Mouse (Mus musculus) right cerebral cortex, postnatal 36 days (tissue): ENCODE data around the gene Dhx32.

Experiments
- DNase-seq, 2 experiments: peaks; one replicate each; pipeline ENCODE4 v3.0.0; 2022; ENCODE audit warnings: low spot score in 2 of 2, mixed read lengths in 1 of 2

Gene Dhx32

DNA sequence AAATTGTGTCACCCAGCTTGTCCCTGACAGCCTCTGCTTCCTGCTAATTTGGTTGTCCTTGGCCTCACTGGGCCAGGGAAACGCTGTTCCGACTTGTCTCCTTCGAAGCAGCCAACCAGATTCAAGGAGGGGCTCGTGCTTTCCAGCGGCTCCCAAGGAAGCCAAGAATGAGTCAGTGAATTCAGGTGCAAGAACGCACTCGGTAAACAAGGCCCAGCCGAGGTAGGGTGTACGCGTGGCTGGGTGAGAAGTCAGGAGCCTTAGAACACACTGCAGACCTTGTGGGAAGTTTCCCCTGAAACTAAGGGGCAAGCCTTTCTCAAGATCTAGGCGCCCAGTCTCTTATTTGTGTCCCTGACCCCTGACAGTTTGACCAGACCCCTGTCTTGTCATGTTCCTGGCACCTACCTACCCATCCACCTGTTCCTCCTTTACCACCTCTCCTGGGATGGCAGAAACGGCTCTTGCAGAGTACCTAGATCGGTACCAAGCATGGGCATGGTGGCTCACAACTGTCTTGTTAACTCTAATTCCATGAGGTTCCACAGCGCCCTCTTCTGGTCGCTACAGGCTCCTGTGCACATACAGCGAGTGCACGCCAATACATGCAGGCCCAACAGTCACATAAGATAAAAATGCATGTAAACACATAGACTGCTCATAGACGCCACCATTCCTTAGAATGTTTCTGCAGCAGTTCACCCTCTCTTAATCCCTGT, at the start of gene Dhx32:
TSS of gene Dhx32 (minus strand) at position 10 of the 719 bp plus-strand sequence.
- DNase-seq, result peak in 1 of 2 experiments; percentile 40

DNA sequence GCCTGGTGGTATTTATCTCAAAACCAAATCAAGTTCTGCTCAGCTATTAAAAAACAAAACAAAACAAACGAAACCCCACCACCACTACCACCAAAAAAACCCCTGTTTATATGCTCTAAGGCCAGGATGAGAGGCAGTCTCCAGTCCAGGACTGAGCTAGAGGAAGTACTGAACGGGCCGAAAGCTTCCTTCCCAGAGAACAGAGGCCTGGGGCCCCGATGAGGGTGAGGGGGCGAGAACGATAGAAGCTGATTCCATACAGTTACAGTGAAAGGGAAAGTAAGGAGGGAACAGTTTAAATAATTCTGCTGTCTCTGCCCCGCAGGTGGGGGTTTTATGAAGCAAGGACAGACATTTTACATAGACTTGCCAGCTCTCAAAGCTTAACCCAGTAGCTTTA, 47.1 kb upstream of the Dhx32 start:
- no peak for DNase-seq

DNA sequence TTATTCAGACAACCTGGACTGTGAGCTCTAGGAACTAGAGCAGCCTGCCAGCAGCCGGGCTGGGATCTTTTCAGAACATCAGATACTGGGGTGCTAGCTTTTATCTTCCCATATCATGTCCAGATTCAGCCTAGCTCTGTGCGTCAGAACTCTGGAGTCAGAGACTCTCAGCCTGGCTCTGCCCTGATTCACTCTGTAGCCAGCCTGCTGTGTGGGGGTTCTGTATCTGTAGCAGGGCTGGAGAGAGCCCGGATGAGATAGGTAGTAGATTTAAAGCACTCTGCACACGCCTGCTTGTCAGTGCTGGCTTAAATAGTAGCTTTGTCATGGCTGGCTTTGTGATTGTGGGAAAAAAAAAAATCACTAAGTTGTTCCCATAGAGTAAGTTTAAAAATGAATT, 46.0 kb upstream of the Dhx32 start:
- no peak for DNase-seq

DNA sequence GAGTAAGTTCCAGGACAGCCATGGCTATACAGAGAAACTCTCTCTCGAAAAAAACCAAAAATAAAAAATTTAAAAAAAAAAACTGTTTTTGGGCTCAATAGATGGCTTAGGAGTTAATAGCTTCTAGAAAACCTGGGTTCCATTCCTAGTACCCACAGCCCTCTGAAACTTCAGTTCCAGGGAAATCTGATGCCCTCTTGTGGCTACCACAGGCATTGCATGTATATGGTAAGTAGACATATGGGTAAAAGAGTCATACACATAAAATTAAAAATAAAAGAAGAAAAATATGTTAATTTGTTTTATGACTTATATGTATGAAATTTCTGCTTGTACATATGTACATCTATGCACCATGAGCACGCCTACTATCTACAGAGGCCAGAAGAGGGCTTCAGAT, 42.1 kb upstream of the Dhx32 start:
- no peak for DNase-seq

DNA sequence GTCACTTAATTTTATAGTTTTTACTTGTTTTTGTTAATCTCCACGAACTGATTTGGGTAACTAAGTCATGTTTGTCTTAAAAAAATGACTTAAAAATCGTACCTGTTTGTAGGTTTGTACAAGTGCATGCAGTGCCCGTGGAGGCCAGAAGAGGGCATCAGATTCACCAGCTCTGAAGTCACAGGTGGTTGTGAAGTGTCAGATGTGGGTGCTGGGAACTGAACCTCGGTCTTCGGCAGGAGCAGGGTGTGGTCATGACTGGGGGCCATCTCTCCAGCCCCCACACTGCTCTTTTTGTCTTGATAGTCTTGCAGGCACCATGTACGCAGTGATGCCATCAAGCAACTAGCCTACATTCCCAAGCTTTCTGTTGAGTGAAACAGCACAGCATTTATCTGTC, 41.2 kb upstream of the Dhx32 start:
- no peak for DNase-seq

DNA sequence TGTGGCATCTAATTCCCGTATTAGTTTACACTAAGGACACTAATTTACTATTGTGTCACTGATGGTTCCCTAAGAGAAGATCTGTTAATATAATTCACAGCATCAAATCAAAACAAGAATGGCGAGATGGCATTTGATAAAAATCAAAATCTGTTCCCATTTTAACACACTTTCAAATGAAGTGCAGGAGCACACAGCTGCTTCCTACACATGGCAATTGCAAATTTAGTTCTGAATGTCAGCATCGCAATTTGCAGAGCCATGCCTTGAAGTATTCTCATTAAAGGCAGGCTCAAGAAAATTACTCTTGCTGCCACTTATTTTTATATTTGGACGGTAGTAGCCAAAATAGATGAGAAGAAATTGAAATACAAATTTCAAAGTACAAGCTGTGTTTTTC, 30.8 kb upstream of the Dhx32 start:
- DNase-seq, result no peak

DNA sequence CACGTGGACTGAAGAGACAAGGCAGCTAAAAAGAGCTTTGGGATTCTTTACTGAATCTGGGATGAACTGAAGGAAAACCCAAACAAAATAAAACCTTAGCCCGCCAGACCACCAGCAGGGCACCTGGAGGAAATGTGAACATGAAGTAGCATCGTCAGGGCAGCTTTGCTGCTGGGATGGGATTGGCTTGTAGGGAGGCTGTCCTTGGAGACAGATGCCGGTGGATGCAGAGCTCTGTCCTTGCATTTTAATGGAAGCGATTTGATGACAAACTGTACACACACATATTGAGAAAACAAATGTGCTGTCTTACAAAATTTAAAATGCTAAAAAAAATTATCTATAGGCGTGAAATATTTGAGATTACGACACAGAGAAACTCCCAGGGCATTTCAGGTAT, 30.4 kb upstream of the Dhx32 start:
- DNase-seq, result no peak

DNA sequence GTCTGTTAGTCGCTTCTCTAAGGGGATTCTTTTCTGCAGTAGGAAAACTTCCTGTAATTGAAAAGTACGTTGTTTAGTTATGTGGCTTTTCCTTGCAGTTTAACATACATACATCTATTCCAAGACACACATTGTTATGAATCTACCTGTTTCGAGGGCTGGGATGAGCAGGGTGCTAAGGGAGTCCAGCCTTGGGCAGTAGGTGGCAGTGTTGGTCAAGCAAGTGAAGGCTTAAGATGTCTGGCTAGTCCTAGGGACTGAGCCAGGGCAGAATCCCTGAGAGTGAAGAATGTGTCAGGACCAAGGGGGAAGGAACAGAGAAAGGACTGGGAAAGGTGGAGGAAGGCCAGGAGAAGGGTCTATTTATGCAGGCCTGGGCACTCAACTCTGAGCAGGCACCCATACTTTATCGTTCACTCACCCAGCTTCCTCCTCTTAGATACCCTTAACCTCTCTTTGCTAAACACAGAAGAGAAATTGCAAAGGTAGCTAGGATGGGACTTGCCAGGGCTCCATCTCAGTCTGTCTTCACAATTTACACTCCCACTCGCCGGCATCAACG, 23.2 kb upstream of the Dhx32 start:
- peak; percentile 38 to 49 for DNase-seq

DNA sequence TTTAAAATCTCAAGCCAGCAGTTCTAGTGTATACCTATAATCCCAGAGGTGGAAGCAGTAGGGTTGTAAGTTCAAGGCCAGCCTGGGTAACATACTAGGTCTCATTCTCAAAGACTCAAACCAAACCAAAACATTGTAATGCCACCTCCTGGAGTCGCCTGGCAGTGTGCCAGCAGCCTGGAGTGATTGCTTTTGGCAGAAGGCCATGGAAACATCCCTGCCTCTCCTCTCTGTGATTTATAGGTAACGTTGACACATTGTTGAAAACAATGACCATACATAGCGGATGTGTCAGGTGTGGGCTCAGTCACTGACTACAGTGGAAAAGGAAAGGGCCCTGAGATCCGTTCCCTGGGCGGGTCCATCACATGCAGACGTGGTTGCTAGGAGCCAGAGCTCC, 19.3 kb upstream of the Dhx32 start:
- DNase-seq, result no peak

DNA sequence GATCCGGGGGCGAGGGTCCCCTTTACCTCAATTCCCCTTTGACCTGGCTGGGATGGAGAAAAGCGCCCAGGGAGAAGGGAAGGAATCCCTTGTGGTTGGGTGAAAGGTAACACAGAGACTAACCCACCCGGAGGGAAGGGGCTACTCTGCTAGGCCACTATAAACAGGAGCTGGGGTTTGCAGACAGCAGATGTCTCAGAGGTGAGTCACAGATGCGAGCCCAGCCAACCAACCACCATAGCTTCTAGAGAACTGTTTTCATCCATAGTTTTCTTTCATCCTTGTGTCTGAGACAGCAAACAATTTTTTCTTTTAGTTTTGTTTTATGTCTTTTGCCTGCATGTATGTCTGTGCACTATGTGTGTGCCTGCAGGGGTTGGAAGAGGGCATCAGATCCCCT, 17.4 kb upstream of the Dhx32 start:
- DNase-seq, result no peak

DNA sequence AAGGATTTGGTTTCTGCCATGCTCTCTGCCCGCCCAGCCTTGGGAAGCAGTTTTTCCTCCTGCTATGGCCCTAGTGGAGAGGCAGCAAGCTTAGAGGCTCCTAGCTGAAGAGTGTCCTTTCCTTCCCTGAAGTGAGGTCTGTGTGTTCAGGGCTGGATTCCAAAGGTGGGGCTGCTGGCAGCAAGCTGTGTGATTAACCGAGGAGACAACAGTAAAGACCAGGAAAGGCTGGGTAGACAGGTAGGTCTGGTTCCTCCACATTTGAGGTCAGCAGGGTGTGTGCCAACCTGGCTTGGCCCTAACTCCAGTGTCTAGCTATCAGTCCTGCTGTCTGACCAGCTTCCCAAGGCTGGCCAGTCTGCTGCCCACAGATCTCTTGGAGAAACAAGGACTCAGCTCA, 12.2 kb upstream of the Dhx32 start:
- no peak for DNase-seq

DNA sequence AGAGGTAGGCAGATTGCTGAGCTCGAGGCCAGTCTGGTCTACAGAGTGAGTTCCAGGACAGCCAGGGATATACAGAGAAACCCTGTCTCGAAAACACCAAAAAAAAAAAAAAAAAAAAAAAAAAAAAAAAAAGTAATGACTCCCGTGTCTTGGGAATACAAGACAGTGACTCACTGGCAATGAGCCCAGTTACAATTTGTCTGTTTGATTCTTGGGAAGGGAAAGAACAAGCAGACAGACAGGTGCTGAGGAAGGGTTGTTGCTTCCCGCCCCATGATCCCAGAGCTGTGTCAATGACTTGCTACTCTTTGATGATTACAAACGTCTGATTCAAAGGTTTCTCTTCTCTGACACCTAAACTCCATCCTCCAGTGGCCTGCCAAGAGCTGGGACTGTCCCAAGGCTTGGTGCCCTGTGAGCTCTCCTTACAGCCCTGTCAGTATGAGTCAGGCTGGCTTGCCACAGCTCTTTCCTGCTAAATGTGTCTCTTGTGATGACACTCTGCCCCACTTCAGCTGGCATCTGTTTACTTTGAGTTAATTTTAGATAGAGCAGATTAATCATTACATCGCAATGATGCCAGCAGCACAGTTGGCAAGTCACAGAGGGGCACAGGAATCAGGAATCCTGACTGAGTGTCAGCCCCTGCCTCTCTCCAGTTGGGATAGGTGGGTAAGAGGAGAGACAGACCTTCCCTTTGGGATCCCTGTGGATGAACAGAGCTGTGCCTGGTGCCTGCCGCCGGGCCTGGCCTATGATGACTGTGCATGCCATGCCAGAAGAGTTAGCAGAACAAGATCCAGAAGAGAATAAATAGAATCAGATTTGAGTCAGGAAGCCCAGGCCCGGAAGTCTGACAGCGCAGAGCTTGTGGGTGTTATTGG, 11.0 kb upstream of the Dhx32 start:
- DNase-seq, result peak in 1 of 2 experiments; percentile 21

DNA sequence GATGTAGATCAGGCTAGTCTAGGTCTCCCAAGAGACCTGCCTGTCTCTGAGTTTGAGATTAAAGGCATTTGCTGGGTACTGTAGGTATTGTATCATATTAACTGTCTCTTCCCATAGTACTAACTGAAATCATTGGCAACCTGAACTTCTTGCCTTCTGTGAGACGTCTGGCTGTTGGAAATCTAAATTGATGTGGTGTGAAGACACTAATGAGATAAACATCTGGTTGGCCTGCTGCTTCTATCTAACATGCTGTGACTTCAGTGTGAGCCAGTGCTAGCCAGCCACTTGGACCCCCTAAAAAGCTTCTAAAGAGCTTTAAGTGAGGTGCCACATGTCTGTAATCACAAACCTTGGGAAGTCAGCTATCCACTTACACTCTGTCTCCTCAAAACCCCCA, 10.2 kb upstream of the Dhx32 start:
- no peak for DNase-seq

DNA sequence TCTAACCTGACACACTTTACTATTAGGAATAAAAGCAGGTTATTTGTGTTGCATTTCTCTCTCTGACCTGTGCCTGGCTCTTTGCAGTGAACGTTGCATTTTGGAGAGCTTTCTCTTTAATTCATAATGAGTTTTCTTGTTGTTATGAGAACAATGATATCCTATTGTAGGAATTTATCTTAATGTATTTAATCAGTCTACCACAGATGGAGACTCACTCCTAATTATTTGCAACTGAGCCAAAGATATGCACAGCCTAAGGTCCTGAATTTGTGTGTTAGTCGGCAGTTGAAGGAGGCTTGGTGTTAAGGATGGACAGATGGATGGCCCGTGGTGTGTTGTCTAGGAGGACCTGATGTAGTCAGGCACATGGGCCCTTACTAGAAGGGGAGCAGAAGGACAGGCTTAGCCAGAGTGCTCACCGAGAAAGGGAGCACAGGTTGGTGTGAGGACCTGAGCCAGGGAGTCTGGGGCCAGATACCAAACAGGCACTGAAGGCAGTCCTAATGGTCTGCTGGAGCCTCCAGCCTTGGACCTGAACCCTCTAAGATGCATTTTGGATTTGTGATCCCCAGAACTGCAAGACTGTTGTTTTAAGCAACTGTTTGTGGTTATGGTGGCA, 8.2 kb upstream of the Dhx32 start:
- DNase-seq, result no peak

DNA sequence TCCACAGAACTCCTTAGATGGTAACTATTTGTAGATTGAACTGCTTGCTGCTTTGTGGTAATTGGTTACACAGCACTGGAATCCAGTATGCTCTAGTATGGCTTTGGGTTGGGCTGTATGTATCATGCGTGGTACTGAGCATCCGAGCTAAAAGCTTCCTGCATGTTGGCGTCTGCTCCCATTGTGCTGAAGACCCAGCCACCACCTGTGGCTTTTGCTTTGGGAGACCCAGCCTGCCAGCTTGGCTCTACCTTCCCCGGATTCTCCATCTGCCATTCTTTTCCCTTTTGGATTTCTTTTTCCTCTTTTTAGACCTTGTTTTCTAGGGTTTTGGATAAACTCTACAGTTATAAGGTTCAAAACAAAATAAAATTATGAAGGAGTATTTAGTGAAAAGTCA, 7.6 kb upstream of the Dhx32 start:
- DNase-seq, result no peak

DNA sequence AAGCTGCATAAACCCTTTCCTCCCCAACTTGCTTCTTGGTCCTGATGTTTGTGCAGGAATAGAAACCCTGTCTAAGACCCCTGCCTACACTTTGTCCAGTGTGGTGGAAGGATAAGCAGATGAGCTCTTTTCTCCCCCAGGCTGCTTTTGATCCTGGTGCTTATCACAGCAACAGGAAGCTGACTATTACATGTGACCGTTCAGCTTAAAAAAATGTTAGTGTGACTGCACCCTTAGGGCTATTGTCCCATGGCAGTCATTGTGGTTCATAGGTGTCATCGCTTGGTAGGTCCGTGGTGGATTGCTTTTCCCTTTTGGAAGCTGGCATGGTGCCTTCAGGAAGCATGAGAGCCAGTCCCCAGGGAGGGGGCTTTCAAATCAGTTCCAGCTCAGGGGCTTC, 5.6 kb upstream of the Dhx32 start:
- DNase-seq, result no peak

DNA sequence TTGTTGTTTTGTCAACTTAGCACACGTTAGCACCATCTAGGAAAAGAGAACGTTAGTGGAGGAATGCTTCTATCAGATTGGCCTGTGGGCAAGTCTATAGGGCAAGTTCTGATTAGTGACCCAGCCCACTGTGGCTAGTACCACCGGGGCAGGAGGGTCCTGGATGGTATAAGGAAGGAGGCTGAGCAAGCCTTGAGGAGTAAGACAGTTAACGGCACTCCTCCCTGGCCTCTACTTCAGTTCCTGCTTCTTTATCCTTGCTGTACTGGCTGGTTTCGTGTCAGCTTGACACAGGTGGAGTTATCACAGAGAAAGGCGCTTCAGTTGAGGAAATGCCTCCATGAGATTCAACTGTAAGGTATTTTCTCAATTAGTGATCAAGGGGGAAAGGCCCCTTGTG, 5.0 kb upstream of the Dhx32 start:
- no peak for DNase-seq

DNA sequence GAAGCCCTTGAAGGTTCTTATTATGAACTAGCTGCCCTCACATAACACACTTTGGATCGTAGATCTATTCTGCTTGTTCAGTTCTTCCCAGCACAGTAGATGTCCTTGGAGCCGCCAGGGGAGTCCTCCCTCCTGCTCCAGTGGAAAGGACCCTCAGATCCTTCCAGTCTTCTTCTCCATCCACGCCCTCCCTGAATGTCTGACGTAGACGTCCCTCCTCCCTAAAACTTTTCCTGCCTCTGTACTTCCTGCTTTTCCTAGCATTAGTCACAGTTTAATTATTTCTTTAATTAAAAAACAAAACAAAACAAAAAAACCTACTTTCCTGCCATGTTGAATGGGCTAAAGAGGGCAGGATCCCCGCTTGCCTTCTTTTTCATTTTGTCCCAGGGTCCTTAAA, 535 bp downstream of the Dhx32 start:
- DNase-seq, result no peak

DNA sequence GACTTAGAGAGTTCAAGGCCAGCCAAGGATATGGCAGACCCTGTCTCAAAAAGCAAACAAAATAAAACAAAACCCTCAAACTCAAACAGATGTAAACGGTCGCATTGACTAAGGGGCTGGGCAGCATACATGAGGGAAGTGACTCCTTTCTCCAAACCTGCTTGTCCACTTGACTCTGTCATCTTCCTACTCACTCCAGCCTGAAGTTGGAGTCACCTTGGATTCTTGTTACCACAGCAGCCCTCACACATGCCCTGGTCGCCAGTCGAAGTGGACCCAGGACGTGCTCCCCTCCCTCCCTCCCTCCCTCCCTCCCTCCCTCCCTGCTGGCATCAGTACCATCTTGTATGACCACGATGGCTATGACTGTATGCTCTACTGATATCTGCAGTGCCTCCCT, 943 bp downstream of the Dhx32 start:
- DNase-seq, result no peak

DNA sequence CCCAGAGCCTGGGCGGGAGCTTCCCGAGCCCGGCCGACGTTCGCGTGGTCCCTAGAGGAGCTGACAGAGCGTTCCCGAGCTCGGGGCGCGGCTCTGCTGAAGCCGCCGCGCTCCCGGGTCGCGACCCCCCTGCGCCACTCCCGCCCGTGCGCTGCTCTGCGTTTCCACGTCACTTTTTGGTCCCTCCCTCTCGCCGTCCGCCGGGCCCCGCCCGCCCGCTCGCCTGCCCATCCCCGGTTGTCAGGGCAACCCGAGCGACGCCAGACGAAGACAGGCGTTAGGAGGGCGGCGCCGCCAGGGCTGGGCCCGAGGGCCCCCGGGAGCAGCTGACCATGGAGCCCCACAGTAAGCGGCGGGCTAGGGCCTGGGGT, 5.9 kb downstream of the Dhx32 start, which contains the start of gene Fank1:
TSS of gene Fank1 (plus strand) at position 236 of the 371 bp plus-strand sequence.
- DNase-seq, result peak; percentile 81 to 84

DNA sequence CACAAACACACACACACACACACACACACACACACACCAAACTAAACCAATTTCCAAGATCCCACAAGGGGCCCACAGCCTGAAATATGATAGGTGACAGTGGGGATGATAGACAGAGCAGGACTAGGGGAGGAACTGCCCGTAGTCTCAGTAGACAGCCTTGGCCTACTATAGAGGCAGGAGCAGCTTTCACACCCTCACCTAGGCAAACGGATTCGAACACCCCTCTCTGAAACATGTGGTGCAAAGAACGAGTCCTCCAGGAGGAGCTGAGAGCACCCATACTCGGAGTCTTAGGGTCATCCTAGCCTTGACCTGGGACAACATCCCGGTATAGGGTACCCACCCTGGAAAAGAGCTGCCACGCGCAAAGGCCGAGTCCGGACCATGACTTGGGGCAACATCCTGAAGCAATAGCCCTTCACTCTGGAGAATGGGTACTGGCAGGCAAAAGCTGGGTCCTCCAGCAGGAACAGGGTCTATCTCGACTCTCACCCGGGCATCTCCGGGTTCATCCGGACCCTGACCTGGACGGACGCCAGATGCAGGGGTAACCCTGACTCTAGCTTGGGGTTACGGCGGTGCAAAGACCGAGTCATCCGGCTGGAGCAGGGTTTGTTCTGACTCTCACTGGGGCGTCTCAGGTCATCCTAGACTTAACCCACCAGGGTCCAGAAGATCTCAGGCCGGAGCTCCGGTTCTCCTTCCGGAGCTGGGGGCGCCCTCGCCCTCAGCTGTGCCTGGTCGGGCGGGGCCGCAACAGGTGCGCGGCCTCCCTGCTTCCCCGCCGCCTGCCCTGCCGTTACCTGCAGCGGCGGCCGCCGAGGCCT, 6.5 kb downstream of the Dhx32 start:
- no peak for DNase-seq

DNA sequence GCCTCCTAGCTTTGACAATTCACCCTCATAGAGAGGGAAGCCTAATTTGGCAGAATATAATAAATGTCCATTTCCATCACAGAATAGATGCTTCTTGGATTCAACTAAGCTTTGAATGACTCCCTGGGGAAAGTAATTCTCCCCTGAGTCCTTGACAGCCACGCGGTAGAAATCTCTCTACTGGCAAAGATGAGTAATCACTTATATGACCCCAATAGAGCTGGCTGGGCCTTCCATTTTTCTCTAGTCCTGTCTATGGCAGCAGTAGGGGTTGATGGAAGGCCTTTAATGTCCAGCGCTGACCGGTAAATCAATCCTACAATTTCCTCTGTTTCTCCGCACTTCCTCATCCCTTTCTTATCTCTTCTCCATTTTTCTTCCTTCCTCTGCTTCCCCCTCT, 7.3 kb downstream of the Dhx32 start:
- DNase-seq, result no peak
